Mouse (Mus musculus) brown adipose tissue, adult 24 weeks (tissue): Measurements from ENCODE around the gene Nek10. TPM values are rescaled to one million over a fixed set of nuclear protein-coding genes. Genes with fewer than 3 reads are reported as not detected.
"Not testable (repeated sequence)": the region's sequence is repeated elsewhere in the genome, so short reads cannot be mapped to it uniquely, and the experiment has no call there.

Source experiments
- H3K27ac ChIP-seq: fragments of 200-500 bp; replicated peaks from 2 replicates; pipeline ENCODE4 v1.5.1; 2012; ENCODE audit warnings: low read depth, mild to moderate bottlenecking, low read length
- H3K4me1 ChIP-seq: fragments of 200-500 bp; 2 replicates; pipeline ENCODE4 v1.6.1; 2012; ENCODE audit warnings: low read length, mixed read lengths; ENCODE audit not compliant: control insufficient read depth, insufficient read depth, insufficient read length
- H3K4me3 ChIP-seq: fragments of 200-500 bp; 2 replicates; pipeline ENCODE4 v1.5.1; 2012; ENCODE audit warnings: low read depth, mild to moderate bottlenecking, low read length, moderate library complexity; ENCODE audit not compliant: insufficient read depth
- polyA plus RNA-seq: library from polyadenylated mRNA; stranded (reverse); fragments of >200 nt; gene quantifications from 2 replicates; pipeline ENCODE4 v1.2.4, GENCODE M21; 2012; ENCODE audit not compliant: missing spikeins, insufficient read depth, insufficient read length

Nek10 gene
- polyA plus RNA-seq, 1 experiment, result not detected

DNA sequence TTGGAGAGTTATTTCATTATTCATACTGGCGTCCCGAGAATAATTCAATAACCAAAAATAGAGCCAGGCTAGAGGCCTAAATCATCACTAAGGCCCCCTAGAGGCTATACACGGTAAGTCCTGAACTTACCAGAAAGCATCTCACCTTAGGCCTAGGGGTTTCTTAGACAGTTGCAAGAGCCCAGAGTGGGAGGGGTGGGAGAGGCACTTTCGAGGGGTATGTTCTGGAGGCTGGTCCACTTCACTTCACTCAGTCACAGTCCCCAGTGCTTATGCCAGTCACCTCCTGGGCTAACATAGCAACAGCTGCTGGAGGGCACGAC is 102.3 kb downstream of the Nek10 start:
- Histone ChIP-seq H3K4me1 (no peaks in the 10 kb centered on the region), H3K4me3 (no peak overlapping the region), H3K27ac (no peak overlapping the region)

DNA sequence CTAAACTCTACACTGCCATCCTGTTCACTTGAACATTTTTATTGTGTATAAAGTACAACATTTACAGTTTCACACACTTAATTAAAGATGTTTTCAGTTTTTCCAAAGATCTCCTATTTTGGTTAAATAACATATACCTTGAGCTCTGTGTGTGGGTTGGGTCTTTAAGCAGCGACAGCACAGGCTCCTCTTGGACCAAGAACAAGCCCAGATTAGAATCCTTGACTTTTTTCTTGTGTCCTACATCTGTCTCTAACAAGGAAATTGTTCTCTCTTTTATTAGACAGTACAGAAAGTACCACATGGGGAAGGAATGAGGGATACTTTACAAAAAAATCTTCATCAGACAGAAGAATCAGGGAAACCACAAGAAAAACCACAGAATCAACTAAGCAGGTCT is 122.4 kb downstream of the Nek10 start:
- H3K27ac ChIP-seq, result no peak overlapping the region
- no peak overlapping the region for H3K4me3 ChIP-seq
- no peaks in the 10 kb centered on the region for H3K4me1 ChIP-seq

DNA sequence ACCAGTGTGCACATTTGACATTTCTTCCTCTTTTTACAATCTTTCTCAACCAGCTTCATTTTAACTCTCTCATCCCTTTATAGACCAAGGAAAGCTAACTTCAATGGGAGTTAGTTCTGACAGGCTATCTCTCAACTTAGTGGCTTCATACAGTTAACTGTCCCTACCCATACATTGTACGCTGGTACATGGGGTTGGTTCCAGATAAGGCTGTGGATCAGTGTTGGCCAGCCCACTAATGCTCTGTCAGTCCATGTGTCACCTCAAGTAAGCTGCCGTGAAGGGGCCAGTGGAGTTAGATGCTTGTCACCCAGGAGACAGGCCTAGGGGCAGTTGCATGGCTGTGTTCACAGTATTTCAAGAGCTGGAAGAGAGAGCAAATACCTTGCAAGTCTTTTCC is 124.3 kb downstream of the Nek10 start:
- no peak overlapping the region for H3K27ac ChIP-seq
- no peaks in the 10 kb centered on the region for H3K4me1 ChIP-seq
- no peak overlapping the region for H3K4me3 ChIP-seq

DNA sequence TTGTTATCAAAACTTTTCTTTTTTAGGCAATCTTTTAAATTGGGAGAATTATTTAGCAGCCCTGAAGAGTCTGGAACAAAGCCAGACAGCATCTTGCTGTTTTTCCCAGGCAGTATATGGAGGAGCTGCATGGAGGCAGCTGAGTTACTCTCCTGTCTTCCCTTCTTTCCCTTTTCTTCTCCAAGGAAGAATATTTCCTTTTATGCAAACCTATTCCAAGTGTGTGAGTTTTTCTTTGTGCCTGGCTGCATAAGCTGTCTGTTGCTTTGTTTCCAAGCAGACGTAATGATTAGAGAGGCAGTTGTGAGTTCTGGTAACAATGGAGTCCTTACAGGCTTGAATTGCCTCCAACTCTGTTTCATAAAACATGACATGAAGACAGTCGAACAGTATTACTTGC is 131.8 kb downstream of the Nek10 start:
- Histone ChIP-seq H3K27ac (no peak overlapping the region), H3K4me3 (no peak overlapping the region), H3K4me1 (no peaks in the 10 kb centered on the region)

DNA sequence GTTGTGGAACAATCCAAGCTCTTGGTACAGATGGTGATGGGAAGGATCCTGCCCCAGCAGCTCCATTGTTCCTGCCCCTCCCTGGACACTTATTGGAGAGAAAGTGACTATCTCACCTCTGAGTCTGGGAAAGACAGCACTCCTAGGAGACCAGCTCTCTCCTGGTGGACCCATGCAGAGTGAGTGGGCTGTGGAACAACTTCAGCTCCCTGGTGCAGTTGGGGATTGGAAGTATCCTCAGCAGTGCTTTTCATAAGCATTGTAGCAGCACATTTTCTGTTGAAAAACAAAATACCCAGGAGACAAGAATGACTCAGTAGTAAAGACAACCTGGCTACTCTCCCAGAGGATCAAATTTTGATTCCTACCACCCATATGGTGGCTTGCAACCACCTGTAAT is 142.7 kb downstream of the Nek10 start:
- Histone ChIP-seq H3K4me1 (no peaks in the 10 kb centered on the region), H3K4me3 (no peak overlapping the region), H3K27ac (no peak overlapping the region)

- Histone ChIP-seq H3K27ac (no peak overlapping the region), H3K4me1 (no peaks in the 10 kb centered on the region), H3K4me3 (no peak overlapping the region)
Observed at GRCm38 (mm10) chr14:14949023-14949422, 145.8 kb downstream of the Nek10 start.

DNA sequence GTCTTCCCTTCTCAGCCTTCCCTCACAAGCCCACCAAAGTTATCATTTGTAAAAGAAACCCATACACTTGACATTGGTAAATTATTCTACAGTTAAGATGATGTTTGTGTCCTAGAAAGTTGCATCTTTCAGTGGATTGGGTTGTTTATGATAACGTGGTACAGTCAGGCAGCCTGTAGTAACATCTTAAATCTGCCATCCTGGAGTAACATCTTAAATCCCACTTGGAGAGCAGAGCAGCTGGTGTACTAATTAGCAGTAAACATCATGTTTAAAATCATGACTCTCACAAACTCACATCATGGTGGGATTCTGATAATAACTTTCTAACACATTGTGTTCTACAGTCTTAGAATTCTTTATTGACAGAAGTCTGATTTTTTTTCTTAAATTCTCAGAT is 148.6 kb downstream of the Nek10 start:
- H3K27ac ChIP-seq, result no peak overlapping the region

DNA sequence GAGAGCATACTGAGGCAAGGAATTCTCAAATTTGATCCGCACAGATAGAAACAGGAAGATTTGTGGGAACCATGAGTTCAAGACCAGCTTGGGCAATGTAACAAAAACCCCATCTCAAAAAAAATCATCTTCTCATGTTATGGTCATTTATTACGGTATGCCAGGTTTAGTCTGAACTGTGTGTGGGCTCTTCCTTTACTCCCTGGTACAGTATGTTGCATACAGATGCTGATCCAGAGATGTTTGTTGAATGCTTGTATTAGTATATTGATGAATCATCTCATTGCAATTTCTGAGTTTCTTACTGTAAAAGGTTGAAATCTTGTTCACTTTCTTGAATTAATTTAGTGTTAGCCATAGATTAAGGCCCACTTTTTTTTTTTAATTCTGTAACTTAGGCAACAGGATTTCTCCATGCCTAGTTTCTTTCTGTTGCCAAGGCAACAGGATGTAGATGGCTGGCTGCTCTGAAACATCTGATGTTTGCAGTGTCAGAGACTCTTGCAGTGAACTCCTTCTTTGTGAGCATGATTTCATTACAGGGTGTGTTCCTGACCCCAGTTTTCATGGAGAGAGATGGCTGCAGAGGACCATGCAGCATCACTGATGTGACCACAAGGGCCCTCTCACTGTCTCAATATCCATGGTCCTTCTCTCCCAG is 156.7 kb downstream of the Nek10 start:
- no peak overlapping the region for H3K4me3 ChIP-seq
- H3K27ac ChIP-seq, result no peak overlapping the region
- H3K4me1 ChIP-seq, result no peaks in the 10 kb centered on the region

More for the DNA sequence above, 148.6 kb downstream of the Nek10 start:
- Histone ChIP-seq H3K4me1 (no peaks in the 10 kb centered on the region), H3K4me3 (no peak overlapping the region)

DNA sequence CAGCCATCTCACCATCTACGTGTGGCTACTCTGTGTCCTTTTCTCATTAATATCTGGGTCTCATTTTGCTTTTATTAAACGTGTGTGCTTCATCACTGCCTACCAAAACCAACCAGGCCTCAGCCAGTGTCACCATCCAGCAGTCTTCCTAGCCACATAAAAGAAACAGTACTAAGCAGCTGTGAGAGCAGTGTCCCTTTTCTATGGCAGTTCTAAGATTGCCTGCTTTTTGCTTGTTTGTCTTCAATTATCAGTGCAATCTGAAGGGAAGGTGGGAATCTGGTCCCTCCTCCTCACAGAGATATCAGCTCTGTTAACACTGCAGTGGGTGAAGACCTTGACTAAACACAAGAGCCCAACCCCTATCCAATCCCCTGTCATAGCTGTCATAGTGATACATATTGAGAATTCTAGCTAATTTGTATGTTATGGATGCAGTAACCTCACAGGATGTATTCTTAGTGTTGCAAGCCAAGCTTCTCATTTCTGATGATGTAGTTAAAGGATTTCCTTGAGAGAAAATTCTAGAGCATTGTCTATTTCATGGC is 157.3 kb downstream of the Nek10 start:
- no peak overlapping the region for H3K4me3 ChIP-seq
- no peaks in the 10 kb centered on the region for H3K4me1 ChIP-seq
- H3K27ac ChIP-seq, result no peak overlapping the region

DNA sequence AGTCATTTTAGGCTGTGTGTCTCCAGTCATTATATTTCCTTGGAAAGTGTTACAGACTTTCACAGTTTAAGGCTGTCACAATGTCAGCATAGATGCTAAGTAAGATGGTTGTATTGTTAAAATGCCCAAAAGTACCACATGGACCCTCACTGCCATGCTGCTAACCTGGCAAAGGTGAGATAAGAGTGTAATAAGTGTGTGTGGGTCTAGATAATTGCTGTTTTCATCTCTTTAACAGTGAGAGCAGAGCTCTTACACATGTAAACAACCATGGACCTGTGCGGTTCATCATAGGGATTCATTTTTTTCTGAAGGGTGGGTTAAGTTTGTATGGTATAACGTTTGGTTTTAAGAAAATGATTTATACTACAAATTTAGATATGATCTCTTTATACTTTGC is 167.4 kb downstream of the Nek10 start:
- Histone ChIP-seq H3K4me1 (no peaks in the 10 kb centered on the region), H3K27ac (no peak overlapping the region), H3K4me3 (no peak overlapping the region)

GRCm38 (mm10) chr14:14971056-14971455 is 167.8 kb downstream of the Nek10 start:
- no peak overlapping the region for H3K27ac ChIP-seq
- H3K4me3 ChIP-seq, result no peak overlapping the region
- no peaks in the 10 kb centered on the region for H3K4me1 ChIP-seq

DNA sequence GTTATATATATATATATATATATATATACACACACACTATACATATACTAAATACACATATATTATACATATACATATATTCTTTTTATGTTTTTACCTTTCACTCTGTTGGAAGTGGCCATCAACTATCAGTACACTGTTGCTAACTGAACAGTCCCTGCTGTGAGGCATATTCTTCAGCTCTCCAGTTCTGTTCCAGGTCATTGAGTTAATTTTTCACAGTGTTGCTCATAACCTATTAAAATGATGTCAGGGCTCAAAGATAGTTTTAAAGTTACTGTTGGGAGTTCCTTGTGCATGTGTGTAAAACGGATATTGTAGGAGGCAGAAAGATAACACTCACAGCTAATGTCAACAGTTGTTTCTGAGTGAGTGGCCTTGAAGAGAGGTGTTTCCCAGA is 170.9 kb downstream of the Nek10 start:
- Histone ChIP-seq H3K27ac (no peak overlapping the region), H3K4me3 (no peak overlapping the region), H3K4me1 (no peaks in the 10 kb centered on the region)

DNA sequence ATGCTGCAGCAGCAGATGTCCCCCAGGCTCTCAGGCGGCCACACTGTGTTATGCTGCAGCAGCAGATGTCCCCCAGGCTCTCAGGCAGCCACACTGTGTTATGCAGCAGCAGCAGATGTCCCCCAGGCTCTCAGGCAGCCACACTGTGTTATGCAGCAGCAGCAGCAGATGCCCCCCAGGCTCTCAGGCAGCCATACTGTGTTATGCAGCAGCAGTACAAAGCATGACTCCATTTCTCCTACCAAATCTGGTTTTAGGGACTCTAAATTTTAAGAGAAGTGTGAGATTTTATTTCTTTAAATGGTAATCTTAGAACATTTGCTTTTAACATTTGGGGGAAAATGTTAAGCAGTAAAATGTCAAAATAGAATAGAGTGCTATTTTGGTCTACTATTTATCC is 180.9 kb downstream of the Nek10 start:
- H3K4me3 ChIP-seq, H3K4me1 ChIP-seq, H3K27ac ChIP-seq: not testable (repeated sequence)

- no peak overlapping the region for H3K27ac ChIP-seq
- H3K4me3 ChIP-seq, result no peak overlapping the region
- no peaks in the 10 kb centered on the region for H3K4me1 ChIP-seq
Observed at GRCm38 (mm10) chr14:14984710-14985647, 181.8 kb downstream of the Nek10 start.

DNA sequence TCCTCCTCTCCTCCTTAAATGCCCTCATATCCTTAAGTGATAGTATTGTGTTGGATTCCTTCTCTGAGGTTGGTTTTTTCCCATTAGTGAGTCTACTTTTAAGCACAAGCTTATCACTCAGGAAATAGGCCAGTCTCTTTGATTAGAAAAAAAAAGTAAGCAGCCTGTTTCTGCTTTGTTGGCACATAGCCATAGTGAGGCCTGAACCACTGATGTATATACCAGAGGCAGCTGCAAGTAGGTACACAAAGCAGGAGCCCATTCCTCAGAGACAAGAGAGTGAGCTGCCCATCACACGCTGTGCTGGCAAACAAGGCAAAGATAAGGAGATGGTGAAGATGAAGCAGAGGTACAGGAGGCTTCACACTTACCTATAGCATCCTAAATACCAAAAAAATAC is 184.2 kb downstream of the Nek10 start:
- H3K4me1 ChIP-seq, result no peaks in the 10 kb centered on the region
- H3K27ac ChIP-seq, result no peak overlapping the region
- no peak overlapping the region for H3K4me3 ChIP-seq

GRCm38 (mm10) chr14:14991642-14992041 is 188.4 kb downstream of the Nek10 start:
- no peaks in the 10 kb centered on the region for H3K4me1 ChIP-seq
- H3K4me3 ChIP-seq, result no peak overlapping the region
- no peak overlapping the region for H3K27ac ChIP-seq
